Mouse (Mus musculus): ENCODE results near the gene Wwox.

The Wwox gene

DNA sequence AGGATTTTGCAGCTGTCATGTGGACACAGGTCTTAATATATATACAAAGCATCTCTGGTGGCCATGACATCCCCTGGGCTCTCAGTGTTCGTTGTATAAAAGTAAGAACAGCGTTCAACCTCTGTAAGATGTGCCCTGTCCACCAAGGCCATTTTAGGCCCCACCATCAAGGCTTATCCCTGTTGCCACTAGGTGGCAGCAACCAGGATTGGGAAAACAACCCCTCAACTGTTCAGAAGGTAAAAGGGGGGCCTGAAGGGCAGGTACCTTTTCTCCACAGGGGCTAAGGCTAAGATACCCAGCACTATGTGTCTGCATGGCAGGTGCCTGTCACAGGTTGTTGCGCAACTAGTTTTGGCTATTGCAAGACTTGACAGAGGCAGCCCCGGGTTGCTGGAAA is 656.1 kb downstream of the Wwox start:
- DNase-seq (ENCODE audit: low spot score), result peak; percentile 52

DNA sequence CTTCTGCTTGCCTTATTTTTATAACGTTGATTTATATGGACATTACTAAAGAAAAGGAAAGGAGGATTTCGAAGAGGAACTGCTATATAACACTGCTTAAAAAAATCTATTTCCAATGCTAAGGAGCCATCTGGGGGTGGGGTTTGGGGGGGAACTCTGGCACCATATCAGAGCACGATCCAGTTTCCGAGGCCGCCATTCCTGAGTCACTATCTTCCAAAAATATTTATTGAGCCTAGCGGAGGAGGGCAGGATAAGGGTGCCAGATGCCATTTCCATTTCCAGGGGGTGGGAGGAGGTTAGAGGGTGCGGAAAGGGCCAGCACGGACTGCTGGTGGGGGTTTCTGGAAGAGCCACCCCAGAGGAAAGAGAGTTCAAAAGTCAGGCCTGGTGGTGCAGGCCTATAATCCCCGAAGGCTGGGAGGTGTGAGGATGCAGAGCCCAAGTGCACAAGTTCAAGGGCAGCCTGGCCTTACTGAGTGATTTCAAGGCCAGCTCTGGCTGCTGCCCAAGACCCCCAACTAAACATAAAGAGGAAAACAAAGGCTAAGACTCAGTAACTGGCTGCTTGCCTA is 658.6 kb downstream of the Wwox start:
- no peak for DNase-seq (ENCODE audit: low spot score)

GRCm38 (mm10) chr8:115109309-115109708 is 669.9 kb downstream of the Wwox start:
- DNase-seq (ENCODE audit: low spot score), result no peak

DNA sequence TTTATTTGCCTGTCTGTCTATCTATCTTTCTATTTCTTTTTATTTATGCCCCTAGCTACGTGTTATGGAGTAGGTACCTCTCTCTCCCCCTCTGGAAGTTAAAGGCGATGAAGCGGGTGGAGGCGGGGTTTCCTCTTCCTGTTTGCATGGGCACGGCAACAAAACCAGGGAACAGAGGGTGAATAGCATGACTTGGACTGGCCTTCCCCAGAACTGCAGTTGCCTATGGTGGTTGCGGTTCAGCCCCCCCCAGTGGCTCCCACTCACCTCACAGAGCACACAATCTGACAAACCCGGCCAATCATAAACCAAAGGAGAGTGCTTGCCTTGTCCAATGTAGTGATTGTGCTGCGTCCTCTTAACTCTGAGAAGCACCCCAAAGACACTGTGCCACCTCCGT is 671.0 kb downstream of the Wwox start:
- DNase-seq (ENCODE audit: low spot score), result no peak

DNA sequence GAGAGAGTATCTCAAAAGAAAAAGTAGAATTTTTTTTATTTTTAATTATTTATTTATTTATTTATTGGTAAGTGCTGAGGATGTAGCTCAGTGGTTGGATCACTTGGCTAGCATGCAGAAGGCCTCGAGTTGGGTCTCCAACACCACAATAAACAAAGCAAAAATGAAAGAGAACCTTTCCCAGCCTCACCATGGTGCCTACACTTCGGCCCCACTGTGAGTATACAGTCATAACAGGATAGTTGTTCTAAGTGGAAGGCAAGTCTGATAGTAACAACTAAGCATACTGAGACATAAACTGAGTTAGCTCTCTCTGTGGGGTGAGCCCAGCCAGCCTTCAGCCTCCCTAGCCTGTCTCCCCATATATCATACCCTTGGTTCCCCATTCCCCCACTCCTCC is 672.6 kb downstream of the Wwox start:
- no peak for DNase-seq (ENCODE audit: low spot score)

DNA sequence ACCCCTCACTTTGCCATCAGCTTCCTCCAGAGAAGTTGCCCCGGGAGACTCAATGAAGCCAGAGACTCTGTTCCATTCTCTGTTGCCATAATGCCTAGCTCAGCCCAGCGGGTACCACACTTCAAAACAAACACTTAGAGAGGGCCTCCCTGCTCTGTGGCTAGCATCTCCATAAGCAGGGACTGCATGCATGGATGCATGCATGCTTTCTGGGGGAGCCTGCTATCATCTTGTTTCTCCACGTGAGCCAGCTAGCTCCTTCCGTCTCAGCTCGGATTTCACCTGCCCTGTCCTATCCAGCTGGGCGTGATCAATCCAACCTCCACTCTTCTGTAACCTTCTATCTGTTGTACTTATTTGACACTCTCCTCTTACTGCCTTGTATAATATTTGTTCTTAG is 675.0 kb downstream of the Wwox start:
- no peak for DNase-seq (ENCODE audit: low spot score)

DNA sequence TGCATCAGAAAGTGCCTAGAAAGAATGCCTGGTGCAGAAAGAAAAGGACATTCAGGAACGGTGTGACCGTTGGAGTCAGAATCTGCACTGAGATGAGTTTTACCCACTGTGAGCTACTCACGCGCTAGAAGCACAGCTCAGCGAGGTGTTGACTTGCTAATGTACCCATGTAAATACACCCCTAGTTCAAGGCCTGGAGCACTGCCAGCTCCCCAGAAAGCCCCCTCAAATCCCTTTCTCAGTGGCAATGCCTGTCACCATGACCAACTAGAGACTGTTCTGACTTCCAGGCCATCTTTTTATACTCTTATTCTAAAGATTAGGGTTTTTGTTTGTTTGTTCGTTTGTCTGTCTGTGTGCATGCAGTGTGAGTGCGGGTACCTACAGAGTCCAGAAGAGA is 686.6 kb downstream of the Wwox start:
- no peak for DNase-seq (ENCODE audit: low spot score)

GRCm38 (mm10) chr8:115126674-115127073 is 687.2 kb downstream of the Wwox start:
- DNase-seq (ENCODE audit: low spot score), result no peak

DNA sequence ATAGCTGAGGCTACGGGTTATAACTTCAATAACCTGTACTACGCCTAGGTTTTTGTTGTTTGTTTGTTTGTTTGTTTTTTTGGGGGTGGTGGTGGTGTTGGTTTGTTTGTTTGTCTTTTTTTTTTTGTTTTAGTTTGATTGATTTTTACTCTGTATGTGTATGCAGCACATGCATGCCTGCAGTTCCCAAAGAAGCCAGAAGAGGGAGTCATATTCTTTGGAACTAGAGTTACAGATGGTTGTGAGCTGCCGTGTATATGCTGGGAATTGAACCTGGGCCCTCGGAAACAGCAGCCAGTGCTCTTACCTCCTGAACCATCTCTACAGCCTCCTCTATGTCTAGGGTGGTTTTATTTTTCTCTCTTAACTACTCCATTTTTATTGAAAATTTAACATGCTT is 689.9 kb downstream of the Wwox start:
- DNase-seq (ENCODE audit: low spot score), result no peak

DNA sequence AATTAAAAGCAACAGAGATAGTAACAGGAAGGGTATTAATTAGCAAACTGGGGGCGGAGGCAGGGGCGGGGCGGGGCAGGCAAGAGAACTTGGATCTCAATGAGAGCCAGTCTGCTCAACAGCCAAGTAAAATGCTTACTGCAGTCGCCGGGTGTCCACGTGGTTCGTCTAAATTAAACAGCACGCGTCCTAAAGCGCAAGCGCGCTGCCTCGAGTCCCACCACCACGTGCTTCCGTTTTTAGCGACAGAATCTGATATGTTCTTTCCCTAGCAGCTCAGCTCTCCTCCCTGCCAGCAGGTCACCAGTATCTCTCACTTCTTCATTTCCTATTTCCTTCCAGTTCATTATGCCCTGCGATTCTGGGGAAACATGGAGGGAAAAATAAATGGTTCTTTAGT is 693.7 kb downstream of the Wwox start:
- DNase-seq (ENCODE audit: low spot score), result no peak

GRCm38 (mm10) chr8:115133711-115134218 is 694.3 kb downstream of the Wwox start:
- DNase-seq (ENCODE audit: low spot score), result peak; percentile 35

DNA sequence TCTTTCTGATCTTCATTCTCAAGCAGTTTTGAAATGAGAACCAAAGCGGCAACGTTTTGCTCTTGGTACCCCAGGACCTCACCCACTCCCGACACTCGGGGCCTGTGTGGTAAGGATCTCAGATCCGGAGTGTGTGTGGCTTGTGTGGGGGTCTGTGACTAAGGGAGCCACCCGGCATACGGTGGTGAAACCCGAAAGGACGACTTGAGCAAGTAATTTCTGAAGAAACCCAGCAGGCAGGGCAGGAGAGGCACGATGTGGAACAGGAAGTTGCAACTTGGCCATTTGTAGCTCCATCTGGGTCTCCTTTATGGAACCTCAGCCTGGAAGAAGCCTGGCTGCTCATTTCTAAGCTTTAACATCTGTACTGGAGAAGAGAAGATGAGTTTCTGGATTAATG is 697.4 kb downstream of the Wwox start:
- no peak for DNase-seq (ENCODE audit: low spot score)

DNA sequence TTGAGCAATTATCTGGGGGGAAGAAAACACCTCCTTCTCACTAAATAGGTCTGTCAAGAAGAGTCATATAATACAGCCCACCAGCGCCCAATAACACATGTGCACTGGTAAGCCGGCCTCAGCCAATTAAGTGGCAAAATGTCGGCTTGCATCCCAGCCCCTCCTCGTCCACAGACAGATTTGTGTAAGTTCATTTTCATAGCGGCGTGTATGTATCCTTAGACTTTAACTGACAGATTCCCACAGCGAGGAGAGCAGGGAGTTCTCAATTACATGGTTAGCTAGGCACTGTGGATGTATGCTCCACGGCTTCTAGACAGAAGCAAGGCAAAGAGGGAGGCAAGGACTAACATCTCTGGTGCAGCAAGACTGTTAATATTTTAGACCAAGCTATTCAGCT is 702.2 kb downstream of the Wwox start:
- peak; percentile 50 for DNase-seq (ENCODE audit: low spot score)

GRCm38 (mm10) chr8:115143530-115144320 is 704.3 kb downstream of the Wwox start:
- peak; percentile 66 for DNase-seq (ENCODE audit: low spot score)

DNA sequence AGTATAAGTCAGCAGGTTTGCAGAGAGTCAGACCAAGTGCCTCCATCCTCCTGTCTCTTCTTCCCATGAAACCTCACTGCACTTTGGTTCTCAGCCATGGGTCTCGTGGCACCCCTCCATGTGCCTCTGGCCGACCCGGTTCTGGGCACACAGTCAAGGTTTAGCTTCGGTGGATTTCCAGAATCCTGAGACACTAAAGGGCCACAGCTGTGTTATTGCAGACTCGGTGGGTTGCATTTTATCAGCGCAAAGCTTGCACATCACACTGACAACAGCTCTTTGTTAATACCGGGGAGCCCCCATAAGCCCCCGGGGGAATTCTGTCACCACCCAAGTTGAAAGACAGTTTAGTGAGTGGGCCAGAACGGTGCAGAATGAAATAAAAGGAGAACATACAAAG is 707.6 kb downstream of the Wwox start:
- no peak for DNase-seq (ENCODE audit: low spot score)

DNA sequence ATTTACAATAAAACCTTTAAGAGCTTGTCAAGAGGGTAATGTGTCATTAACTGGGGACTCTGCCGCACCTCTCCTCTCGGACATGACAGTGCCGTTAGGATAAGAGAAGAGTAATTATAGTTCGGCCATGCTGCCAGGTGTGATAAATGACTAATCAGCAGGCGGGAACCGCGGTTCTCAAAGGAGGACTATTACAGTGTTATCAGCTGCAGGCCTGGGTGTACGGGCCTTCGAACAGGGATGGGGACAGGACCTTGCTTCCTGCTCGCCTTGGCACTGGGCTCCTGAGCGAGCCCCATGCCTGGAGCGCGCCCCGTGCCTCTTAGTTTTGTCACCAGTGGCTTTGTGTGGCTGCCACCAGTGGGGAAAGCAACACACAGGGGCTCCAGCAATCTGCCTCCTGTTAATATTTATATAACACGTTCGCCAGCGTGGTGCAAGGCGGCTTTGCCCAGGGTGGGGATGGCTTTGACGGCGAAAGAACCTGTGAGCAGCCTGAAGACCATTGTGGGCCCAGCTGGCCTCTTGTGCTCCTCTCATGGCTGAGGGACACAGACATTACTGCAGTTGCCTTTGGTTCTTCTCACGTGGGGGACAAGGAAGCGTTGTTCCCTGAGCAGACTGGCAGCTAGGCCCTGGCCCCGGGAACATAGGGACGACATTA is 711.1 kb downstream of the Wwox start:
- no peak for DNase-seq (ENCODE audit: low spot score)

GRCm38 (mm10) chr8:115151416-115151815 is 712.0 kb downstream of the Wwox start:
- no peak for DNase-seq (ENCODE audit: low spot score)

DNA sequence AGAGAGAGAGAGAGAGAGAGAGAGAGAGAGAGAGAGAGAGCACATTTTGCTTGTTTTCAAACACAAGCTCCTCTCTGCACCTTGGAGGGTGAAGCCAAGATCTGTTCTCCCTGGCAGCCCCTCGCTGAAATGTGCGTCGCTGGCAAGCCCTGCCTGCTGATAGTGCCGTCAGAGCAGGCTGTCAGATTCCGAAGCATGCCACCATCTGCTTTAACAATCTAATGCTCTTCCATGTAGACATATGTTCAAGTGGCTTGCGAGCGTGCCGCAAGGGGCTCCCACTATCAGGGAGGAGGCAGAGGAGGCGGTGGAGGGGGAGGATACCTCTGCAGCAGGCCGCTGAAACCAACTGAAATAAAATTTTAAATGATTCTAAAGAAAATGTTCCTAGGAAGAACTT is 714.6 kb downstream of the Wwox start:
- peak; percentile 29 for DNase-seq (ENCODE audit: low spot score)

DNA sequence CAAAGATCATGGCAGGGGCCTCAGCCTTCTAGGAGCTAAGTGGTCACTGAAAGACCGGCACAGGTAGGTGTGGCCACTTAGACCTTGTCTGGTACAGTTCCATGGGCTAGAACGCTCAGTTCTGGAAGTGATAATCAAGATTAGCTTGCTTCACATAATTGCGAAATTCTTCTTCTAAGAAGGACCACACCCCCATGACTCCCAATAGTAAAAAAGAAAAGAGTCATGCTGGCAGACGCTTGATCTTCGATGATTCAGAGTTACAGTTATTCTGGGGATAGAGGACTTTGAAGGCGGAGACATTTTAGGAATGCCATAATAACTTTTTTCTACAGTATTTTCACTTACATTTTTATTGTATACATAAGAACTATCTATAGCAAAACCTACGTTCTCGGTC is 716.7 kb downstream of the Wwox start:
- DNase-seq (ENCODE audit: low spot score), result no peak

DNA sequence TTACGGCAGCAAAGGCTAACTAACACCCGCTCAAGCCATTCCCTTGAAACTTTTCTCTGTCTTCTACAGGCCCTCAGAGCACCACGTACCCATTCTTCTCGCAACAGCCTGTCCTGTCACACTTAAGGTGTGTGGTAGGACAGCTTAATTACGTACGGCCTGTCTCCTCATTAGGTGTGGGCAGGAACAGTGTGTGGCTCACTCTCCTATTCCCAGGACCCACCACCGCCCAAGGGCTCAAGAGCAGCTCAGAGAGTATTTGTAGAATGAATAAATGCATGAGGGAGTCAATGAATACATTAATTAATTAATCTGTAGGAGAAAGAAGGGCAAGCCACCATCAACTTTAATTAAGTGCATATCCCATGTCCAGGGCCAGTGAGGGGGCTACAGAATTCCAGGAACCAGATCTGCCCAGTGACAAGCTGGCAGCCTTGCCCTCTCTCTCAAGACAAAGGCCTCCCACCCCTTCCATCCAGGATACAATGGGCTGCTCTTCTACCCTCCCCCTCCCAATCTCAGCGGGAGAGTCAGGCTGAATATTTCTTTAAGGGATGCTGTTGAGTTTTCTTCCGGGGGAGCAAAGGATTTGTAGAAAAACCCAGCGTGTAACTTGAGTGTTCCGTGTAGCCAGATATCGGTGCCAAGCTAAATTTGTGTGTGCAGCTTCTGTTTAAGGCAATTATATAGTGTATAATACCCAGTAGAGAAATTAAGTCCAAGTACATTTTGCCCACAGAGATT is 718.7 kb downstream of the Wwox start:
- DNase-seq (ENCODE audit: low spot score), result peak; percentile 78

DNA sequence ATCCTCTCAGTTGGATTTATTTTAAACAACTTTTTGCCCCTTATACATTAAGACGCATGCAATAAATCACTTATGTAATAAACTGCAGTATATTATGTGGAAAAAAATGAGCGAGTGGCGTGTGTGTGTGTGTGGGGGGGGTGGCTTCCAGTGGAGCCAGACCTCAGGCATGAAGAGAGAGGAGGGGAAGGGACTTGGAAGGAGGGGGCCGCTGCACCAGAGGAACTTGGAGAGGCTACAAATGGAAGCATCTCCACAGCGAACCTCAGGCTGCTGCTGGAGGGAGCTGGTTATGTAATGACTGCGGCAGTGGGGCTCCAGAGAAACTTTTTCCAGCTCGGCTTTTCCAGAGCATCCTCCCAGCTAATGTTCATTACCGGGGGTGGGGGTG is 719.3 kb downstream of the Wwox start:
- DNase-seq (ENCODE audit: low spot score), result peak; percentile 61

DNA sequence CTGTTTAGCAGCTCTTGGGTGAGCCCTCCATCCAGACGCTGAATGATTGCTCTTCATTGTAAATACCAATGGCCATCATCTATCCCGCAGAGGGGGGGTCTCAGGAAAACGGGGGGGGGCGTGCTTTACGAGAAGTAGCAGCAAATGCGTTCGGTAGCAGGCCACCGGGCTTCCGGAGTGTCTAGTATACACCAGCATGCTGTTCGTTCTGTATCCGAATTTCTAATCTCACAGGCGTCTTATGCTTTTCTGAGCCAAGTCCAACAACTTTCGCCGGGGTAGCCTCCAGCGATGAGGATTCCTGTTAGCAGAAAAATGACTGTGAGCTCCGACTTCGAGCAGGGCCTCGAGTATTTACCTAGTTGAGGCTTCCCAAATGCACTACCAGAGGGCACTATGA is 719.8 kb downstream of the Wwox start:
- no peak for DNase-seq (ENCODE audit: low spot score)

Data from retina, embryonic 14.5 days (tissue).